Mouse (Mus musculus): ENCODE results near the gene Ubqln4. TPM values are rescaled to one million over a fixed set of nuclear protein-coding genes. Genes with fewer than 3 reads are reported as not detected.

Gene Ubqln4
- total and polyA plus RNA-seq, 3 experiments = 61.1 to 100 (median 96.2) TPM

DNA sequence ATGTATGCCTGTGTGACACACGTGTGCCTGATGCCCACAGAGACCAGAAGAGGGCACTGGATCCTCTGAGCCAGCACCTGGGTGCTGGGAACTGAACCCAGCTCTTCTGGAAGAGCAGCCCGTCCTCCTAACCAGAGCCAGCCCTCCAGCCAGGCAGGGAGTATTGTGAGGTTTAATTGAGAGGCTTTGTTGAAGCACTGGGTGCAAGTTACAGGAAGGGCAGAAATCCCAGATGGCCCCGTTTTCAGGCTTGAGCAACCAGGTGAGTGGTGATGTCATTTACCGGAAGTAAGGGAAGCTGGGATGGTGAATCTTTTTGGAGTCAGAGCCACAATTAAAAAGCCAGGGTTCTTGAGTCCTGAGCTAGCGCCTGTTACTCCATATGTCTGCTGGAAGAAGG, 28.5 kb upstream of the Ubqln4 start:
- no peak for DNase-seq

- peak; percentile 88 for DNase-seq
These were observed 27.1 kb upstream of the Ubqln4 start for GRCm38 (mm10) chr3:88526157-88527131.

DNA sequence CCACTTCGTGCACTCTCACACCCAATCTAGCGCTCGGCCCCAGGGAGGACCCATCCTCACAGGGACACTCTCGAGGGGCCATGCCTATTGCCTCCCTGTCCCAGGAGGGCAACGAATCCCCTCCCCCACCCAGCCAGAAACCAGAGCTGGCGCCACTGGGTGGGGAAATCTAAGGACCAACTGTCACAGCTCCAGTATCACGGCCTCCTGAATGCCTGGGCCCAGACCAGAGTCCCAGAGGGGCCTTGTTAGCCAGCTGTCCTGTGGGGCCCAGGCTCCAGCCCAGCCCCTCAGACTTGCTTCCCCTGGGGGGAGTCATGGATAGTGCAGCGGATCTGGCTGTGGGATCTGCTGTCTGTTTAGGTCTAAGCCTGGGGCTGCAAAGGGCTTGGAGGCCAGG, 26.0 kb upstream of the Ubqln4 start:
- DNase-seq = no peak

DNA sequence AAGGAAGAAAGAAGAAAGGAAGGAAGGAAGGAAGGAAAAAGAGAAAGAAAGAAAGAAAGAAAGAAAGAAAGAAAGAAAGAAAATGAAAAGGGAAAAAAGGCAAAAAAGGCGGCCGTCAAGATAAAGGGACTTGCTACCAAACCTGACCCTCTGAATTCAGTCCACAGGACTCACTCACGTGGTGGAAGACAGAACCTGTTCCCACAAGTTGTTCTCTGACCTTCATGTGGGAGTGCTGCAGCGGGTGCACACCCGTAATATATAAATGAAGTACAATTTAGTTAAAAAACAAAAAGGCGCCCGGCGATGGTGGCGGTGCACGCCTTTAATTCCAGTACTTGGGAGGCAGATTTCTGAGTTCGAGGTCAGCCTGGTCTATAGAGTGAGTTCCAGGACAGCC, 24.9 kb upstream of the Ubqln4 start:
- DNase-seq = no peak

DNA sequence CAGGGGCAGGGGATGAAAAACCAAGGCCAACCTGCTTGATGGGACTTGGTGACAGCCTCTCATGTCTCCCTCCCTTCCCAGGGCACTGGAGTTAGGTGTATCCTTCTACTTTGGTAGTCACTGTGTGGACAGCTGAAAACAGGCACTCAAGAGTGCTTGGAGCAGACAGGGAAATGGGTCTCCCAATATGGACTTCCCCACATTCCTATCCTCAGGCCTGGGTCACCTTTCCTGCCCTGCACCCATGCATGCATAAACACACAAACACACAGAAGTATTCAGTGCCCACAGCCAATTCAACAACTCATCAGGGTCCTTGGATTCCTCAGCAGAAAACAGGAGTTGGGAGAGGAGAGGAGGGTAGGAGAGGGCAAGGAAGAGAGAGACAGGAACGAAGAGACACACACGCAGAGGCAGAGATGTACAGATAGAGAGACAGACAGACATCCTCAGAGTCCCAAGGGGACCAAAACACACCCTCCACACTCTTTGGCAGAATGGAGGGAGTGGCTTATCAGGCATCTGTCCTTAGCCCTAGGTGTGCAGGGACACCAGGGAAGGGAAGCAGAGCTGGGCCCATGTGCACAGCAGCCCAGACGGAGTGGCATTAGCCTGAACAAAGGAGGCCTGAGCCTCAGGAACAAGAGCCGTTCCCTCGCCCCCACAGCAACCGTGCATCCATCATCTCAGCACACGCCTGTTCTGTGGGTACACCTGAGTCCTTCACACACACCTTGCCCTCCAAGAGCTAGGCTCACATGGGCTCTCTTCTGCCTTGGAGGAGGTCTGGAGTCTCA, 24.2 kb upstream of the Ubqln4 start:
- no peak for DNase-seq

GRCm38 (mm10) chr3:88530082-88530864, 23.3 kb upstream of the Ubqln4 start:
- DNase-seq = no peak

- DNase-seq = peak; percentile 94
These were observed 21.9 kb upstream of the Ubqln4 start for GRCm38 (mm10) chr3:88531348-88532298.

- DNase-seq = no peak
These were observed 21.3 kb upstream of the Ubqln4 start, which contains the start of gene Mex3a for GRCm38 (mm10) chr3:88532299-88532674. Mex3a (plus strand) TSS chr3:88532395.

GRCm38 (mm10) chr3:88532689-88533511, 20.7 kb upstream of the Ubqln4 start:
- DNase-seq = peak; percentile 33

- no peak for DNase-seq
These were observed 19.9 kb upstream of the Ubqln4 start for GRCm38 (mm10) chr3:88533706-88534105.

DNA sequence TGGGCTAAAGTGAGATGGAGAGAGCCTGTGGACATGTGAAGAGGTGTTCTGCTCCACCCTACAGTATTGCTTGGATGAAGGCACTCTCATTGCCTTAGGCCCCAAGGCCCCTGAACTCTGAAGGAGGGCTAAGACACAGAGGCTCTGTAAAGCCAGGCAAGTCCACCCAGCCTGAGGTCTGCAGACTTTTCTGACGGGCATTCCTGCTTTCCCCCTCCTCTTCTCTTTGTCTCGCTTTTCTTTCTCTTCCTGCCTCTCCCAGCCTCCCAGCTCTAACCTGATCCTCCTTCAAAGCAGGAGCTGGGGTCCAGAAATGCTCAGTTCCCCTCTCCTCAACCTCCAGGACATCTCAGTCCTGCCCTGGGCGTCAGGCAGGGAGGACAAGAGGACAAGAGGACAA, 18.6 kb upstream of the Ubqln4 start:
- DNase-seq = no peak

- no peak for DNase-seq
These were observed 18.0 kb upstream of the Ubqln4 start for GRCm38 (mm10) chr3:88535527-88535926.

DNA sequence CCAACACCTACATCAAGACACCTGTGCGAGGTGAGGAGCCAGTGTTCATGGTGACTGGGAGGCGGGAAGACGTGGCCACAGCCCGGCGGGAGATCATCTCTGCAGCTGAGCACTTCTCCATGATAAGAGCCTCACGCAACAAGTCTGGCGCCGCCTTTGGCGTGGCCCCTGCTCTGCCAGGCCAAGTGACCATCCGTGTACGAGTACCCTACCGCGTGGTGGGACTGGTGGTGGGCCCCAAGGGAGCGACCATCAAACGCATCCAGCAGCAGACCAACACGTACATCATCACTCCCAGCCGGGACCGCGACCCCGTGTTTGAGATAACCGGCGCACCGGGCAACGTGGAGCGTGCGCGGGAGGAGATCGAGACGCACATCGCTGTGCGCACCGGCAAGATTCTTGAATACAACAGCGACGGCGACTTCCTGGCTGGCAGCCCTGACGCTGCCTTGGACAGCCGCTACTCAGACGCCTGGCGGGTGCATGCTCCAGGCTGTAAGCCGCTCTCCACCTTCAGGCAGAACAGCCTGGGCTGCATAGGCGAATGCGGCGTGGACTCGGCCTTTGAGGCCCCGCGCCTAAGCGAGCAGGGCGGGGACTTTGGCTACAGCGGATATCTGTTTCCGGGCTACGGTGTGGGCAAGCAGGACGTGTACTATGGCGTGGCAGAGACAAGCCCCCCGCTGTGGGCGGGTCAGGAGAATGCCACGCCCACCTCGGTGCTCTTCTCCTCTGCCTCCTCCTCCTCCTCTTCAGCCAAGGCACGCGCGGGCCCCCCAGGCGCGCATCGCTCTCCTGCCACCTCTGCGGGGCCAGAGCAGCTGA, 17.2 kb upstream of the Ubqln4 start:
- peak; percentile 88 for DNase-seq

DNA sequence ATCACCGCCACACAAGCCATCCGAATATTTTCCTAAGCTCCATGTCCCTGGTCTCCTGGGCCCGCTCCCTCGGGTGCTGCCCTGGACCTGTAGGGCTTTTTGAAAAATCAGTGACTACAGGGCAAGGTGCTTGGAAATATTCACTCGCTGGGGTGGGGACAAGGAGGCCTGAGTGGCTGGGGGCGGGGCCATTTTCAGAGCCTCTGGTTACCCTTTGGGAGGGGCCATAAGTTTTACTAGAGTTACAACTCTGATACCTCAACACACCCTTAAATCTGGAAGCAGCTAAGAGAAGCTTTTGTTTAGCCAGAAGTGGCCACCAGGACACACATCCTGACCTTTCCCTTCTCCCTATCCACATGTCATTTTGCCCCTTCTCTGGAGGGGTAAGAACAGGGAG, 16.4 kb upstream of the Ubqln4 start:
- no peak for DNase-seq

DNA sequence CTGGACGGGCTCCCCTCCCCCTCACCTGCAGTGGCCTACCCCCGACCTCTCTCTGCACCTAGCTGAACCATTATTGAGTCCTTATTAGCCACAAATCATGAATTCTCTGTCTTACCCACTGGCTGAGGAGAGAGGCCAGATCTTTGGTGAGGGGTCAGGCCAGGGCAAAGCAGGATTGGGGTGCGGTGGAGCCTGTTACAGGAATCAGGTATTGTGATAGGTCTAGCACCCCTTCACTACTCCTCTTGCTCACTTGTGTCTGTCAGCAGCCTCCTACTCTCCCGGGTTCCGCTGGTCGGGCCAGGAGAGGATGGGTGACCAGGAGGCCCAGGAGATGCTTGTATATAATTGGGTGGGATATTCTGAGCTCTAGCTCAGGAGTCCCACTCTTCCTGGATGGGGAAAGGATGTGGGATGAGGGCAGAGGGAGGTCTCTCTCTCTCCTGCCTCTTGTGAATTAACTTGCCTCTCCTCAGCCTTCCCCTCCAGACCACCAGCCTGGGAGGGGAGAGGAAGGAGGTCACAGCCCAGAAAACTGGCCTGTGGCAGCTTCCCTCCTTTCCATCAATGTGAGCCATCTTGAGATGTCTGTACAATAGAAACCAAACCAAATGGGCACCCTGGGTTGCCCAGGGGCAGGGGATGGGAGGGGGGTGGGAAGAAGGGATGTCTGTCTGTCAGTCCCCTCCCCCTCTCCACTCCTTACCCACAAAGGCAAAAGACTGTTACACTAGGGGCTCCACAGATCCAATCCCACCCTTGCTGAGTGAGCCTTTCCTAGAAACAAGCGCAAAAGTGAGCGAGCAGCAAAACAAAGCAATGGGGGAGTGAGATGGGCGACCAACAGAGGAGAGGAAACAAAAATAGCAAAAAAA, 15.1 kb upstream of the Ubqln4 start:
- DNase-seq = no peak

- no peak for DNase-seq
These were observed 14.2 kb upstream of the Ubqln4 start for GRCm38 (mm10) chr3:88539397-88539796.

DNA sequence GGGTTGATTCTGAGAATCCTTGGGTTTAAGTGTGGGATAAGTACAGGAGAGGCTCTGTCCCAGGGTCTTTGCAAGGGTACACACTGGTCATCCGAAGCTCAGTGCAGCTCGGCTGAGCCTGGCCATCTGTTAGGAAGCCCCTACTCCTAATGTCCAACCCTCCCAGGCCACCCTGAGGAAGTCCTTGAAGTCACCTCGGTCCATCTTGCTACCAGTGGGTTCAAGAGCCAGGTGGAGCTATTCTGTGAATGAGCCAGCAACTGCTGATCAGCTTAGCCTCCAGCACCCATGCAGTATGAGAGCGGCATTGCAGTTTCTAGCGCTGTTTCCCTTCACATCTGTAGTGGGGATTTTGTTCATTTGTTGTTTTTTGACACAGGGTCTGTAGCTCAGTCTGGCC, 13.5 kb upstream of the Ubqln4 start:
- no peak for DNase-seq
